In the genomic region with DNA sequence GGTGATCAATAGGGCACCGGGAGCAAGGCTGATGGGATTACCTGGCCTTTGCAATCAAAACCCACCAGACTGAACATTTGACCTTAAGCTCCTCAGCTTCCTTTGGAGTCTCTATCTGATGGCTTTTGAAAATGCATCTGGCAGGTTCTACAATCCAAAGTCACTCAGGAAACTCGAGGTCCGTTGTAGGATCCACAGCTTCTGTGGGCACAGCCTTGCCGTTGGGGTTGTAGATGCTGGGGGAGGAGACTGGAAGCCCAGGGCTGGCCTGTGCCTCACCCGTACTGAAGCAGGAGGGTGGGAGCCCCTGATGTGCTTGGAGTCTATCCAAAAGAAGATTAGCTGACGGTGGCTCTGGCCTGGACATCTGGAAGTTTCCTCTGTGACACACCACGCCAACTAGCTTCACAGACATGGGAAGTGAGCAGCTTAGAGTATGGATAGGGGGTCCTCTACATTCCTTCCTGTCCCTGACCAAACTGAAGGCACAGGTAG, we compare ENCODE assay signal across 11 mouse cellular contexts. TPM values are rescaled to one million over a fixed set of nuclear protein-coding genes. Genes with fewer than 3 reads are reported as not detected.
DNase-seq lines count a peak whose midpoint lies in the region; ATAC-seq and TF ChIP-seq lines count a peak whose summit lies in the region.
"Had no signal": no experiment of that assay in that cellular context is flagged by ENCODE, and none has a peak within 500 bp of the region (broad histone marks: within the 10 kb centered on the region; RNA-seq: fewer than 3 reads in every experiment).

No protein-coding gene starts in this region.

- 86% methylated on average over 7 of the region's 7 CpGs for WGBS in limb, embryonic 10.5 days
- 67% methylated on average over 7 of the region's 7 CpGs for WGBS in neural tube, embryonic 14.5 days

- H3K9ac ChIP-seq in neural tube, embryonic 14.5 days (replicated peaks; ENCODE audit: low read depth, low read length), result no peak overlapping the region
- H3K9ac ChIP-seq: embryonic facial prominence, embryonic 15.5 days had no signal

- peaks cover 5% of the 10 kb centered on the region; the same call in 1 of the 2 replicates for H3K4me1 ChIP-seq in limb, embryonic 10.5 days
- H3K4me1 ChIP-seq in neural tube, embryonic 14.5 days (ENCODE audit: control insufficient read depth, insufficient read depth, low read length), result peaks cover 13% of the 10 kb centered on the region

- no peak for ATAC-seq in neural tube, embryonic 14.5 days (ENCODE audit: low read depth)
- ATAC-seq in megakaryocyte-erythroid progenitor cell, adult 5-6 weeks (replicated peaks; ENCODE audit: low FRiP score, low TSS enrichment, poor library complexity, severe bottlenecking), result no peak

- no peak overlapping the region for H3K4me3 ChIP-seq in gastrocnemius, adult 2 months
- H3K4me3 ChIP-seq in limb, embryonic 10.5 days, result no peak overlapping the region
- no peak overlapping the region for H3K4me3 ChIP-seq in neural tube, embryonic 14.5 days (ENCODE audit: low read depth, low read length)
- H3K4me3 ChIP-seq: embryonic facial prominence, embryonic 15.5 days had no signal

- no peak overlapping the region for H3K4me2 ChIP-seq in neural tube, embryonic 14.5 days (ENCODE audit: low read depth, low read length)
- H3K4me2 ChIP-seq: embryonic facial prominence, embryonic 15.5 days; liver, embryonic 11.5 days had no signal

- no peak for TF ChIP-seq CTCF in gastrocnemius, adult 2 months (IDR thresholded peaks at IDR 0.05)

- intact Hi-C loops in gastrocnemius, adult 2 months (cut with DNase I), result no loop called here

- peak; percentile 40 for DNase-seq in gastrocnemius, adult 2 months
- DNase-seq in gastrocnemius, postnatal 25 days, result no peak
- DNase-seq in lung, postnatal 10 days, result peak; percentile 9
- no peak for DNase-seq in lung, postnatal 4 days
- no peak for DNase-seq in limb, embryonic 10.5 days (ENCODE audit: low spot score)
- no peak for DNase-seq in spleen, adult 12 weeks (ENCODE audit: low spot score)
- DNase-seq: cerebellum, adult 11-12 months had no signal

- peaks cover 39% of the 10 kb centered on the region for H3K36me3 ChIP-seq in limb, embryonic 10.5 days
- H3K36me3 ChIP-seq in neural tube, embryonic 14.5 days (ENCODE audit: control insufficient read depth, insufficient read depth, low read length), result no peaks in the 10 kb centered on the region

- peak overlapping the region; percentile 46 for H3K27ac ChIP-seq in gastrocnemius, adult 2 months
- peak overlapping the region; percentile 58 for H3K27ac ChIP-seq in limb, embryonic 10.5 days
- H3K27ac ChIP-seq in neural tube, embryonic 14.5 days (ENCODE audit: low read depth, low read length), result peak overlapping the region; percentile 57; the same call in 1 of the 2 replicates
- H3K27ac ChIP-seq: embryonic facial prominence, embryonic 15.5 days had no signal

- H3K27me3 ChIP-seq in limb, embryonic 10.5 days (ENCODE audit: low read depth, poor library complexity, severe bottlenecking), result no peaks in the 10 kb centered on the region
- H3K27me3 ChIP-seq in neural tube, embryonic 14.5 days (ENCODE audit: control insufficient read depth, insufficient read depth, low read length), result no peaks in the 10 kb centered on the region
- H3K27me3 ChIP-seq: embryonic facial prominence, embryonic 15.5 days had no signal

- H3K9me3 ChIP-seq in limb, embryonic 10.5 days (replicated peaks), result no peaks in the 10 kb centered on the region
- H3K9me3 ChIP-seq in neural tube, embryonic 14.5 days (ENCODE audit: control insufficient read depth, low read length), result no peaks in the 10 kb centered on the region
- H3K9me3 ChIP-seq: embryonic facial prominence, embryonic 15.5 days had no signal

RNA-seq across cellular contexts. Expression of a gene that starts 18.1 kb away (rescaled TPM):
- total RNA-seq in gastrocnemius, adult 2 months (2021), result 10 to 100 TPM; 24.1 to 24.3 TPM
- 10 to 100 TPM; 26.0 to 27.1 TPM for total RNA-seq in gastrocnemius, postnatal 25 days (2021)
- polyA plus RNA-seq in limb, embryonic 10.5 days (2016; fragmentation: Nextera tagmentation; extraction: Ambion mirVana), result 75.2 and 75.8 TPM in 2 replicates
- 67.9 and 69.8 TPM in 2 replicates for polyA plus RNA-seq in neural tube, embryonic 14.5 days (2014; fragmentation: Nextera tagmentation; extraction: Ambion mirVana)
- total RNA-seq in megakaryocyte-erythroid progenitor cell, adult 5-6 weeks (2014; fragmentation: Nextera tagmentation), result 20.8 and 35.4 TPM in 2 replicates
- total RNA-seq in megakaryocyte-erythroid progenitor cell, adult 5-6 weeks (2017), result 28.5 and 31.1 TPM in 2 replicates

Comparison
In these comparisons a context has a peak if more than half of its experiments do, and no peak if none do; other contexts are left out.
1. DNase-seq: peak in gastrocnemius, adult 2 months (single experiment) and lung, postnatal 10 days (single experiment); none in gastrocnemius, postnatal 25 days (single experiment), lung, postnatal 4 days (0 of 2), limb, embryonic 10.5 days (single experiment) and spleen, adult 12 weeks (single experiment).
2. Peak in every context shown above with its lines, with median percentiles within 50 percentile points of each other: H3K27ac ChIP-seq.